7 mouse cellular contexts compared by ENCODE assay signal in the genomic region with DNA sequence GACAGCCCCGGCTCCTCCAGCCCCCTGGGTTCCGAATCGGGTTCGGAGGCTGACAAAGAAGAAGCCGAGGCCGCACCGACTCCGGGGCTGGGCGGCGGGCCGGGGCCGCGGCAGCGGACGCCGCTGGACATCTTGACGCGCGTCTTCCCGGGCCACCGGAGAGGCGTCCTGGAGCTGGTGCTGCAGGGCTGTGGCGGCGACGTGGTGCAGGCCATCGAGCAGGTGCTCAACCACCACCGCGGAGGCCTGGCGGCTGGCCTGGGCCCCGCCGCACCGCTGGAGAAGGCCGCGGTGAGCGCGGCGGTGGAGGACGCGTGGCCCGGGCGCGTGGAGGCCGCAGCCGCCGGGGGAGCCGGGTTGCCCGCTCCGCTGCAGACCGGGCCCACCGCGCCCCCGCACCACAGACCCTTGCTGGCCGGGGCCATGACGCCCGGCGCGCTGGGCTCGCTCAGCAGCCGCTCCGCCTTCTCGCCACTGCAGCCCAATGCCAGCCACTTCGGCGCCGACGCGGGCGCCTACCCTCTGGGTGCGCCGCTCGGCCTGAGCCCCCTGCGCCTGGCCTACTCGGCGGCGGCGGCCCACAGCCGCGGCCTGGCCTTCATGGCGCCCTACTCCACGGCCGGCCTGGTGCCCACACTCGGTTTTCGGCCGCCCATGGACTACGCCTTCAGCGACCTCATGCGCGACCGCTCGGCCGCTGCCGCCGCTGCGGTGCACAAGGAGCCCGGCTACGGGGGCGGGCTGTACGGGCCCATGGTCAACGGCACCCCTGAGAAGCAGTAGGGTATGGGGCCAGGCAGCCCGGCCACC. TPM values are rescaled to one million over a fixed set of nuclear protein-coding genes. Genes with fewer than 3 reads are reported as not detected.
A peak's percentile ranks its signal among the peaks of the same experiment; 100 is the strongest.
DNase-seq lines count a peak whose midpoint lies in the region; ATAC-seq lines count a peak whose summit lies in the region.

No protein-coding gene starts in this region.

- peaks cover 27% of the 10 kb centered on the region for H3K4me1 ChIP-seq in lung, embryonic 16.5 days (replicated peaks; ENCODE audit: control insufficient read depth, insufficient read depth, low read length)
- 0 out of 2 replicates have a peak, but pooled peaks cover 2% of the 10 kb centered on the region for H3K4me1 ChIP-seq in forebrain, embryonic 14.5 days (ENCODE audit: control insufficient read depth, insufficient read depth, low read length)
- peaks cover 26% of the 10 kb centered on the region for H3K4me1 ChIP-seq in limb, embryonic 11.5 days (ENCODE audit: control insufficient read depth, insufficient read depth, low read length)

- no peaks in the 10 kb centered on the region for H3K9me3 ChIP-seq in lung, embryonic 16.5 days (ENCODE audit: control insufficient read depth, low read length)
- H3K9me3 ChIP-seq in forebrain, embryonic 14.5 days (replicated peaks; ENCODE audit: control insufficient read depth, low read length), result no peaks in the 10 kb centered on the region
- no peaks in the 10 kb centered on the region for H3K9me3 ChIP-seq in limb, embryonic 11.5 days (ENCODE audit: control insufficient read depth, low read length)

- H3K9ac ChIP-seq in lung, embryonic 16.5 days (ENCODE audit: low read length), result peak overlapping the region; percentile 15; the same call in 1 of the 2 replicates
- H3K9ac ChIP-seq in forebrain, embryonic 14.5 days (ENCODE audit: low read length), result peak overlapping the region; percentile 90
- H3K9ac ChIP-seq in limb, embryonic 11.5 days (ENCODE audit: low read length), result no peak overlapping the region

- under 1% methylated on average over 55 of the region's 99 CpGs for WGBS in lung, embryonic 16.5 days
- WGBS in forebrain, embryonic 14.5 days, result under 1% methylated on average over 72 of the region's 99 CpGs
- WGBS in limb, embryonic 11.5 days, result under 1% methylated on average over 97 of the region's 99 CpGs

- H3K36me3 ChIP-seq in lung, embryonic 16.5 days (ENCODE audit: control insufficient read depth, insufficient read depth, low read length), result no peaks in the 10 kb centered on the region
- peaks cover 8% of the 10 kb centered on the region; the same call in 1 of the 2 replicates for H3K36me3 ChIP-seq in forebrain, embryonic 14.5 days (ENCODE audit: control insufficient read depth, insufficient read depth, low read length)
- H3K36me3 ChIP-seq in limb, embryonic 11.5 days (ENCODE audit: control insufficient read depth, insufficient read depth, low read length), result no peaks in the 10 kb centered on the region

- peak overlapping the region; percentile 54 for H3K4me2 ChIP-seq in lung, embryonic 16.5 days (ENCODE audit: low read depth, low read length)
- H3K4me2 ChIP-seq in forebrain, embryonic 14.5 days (ENCODE audit: low read length), result peak overlapping the region; percentile 81
- H3K4me2 ChIP-seq in limb, embryonic 11.5 days (ENCODE audit: low read depth, severe bottlenecking), result peak overlapping the region; percentile 35

- 0 out of 2 replicates have a peak, but pooled peaks have one; percentile 8 for ATAC-seq in lung, embryonic 16.5 days (ENCODE audit: low read depth)
- no peak for ATAC-seq in forebrain, embryonic 14.5 days
- no peak for ATAC-seq in limb, embryonic 11.5 days (ENCODE audit: insufficient number of reproducible peaks, low FRiP score, low TSS enrichment, low read depth)

- no peak overlapping the region for H3K27ac ChIP-seq in lung, embryonic 16.5 days (ENCODE audit: low read length)
- peak overlapping the region; percentile 83 for H3K27ac ChIP-seq in forebrain, embryonic 14.5 days (ENCODE audit: low read depth, low read length)
- no peak overlapping the region for H3K27ac ChIP-seq in limb, embryonic 11.5 days (replicated peaks; ENCODE audit: low read depth, low read length)

- no peak for DNase-seq in lung, adult 18-20 months
- peak; percentile 20 for DNase-seq in forebrain, embryonic 14.5 days (ENCODE audit: low spot score)
- peak; percentile 69 for DNase-seq in limb, embryonic 11.5 days (ENCODE audit: low spot score)
- DNase-seq in retina, postnatal 1 day, result peak; percentile 55
- DNase-seq in T-cell, adult 2 months (ENCODE audit: low spot score), result no peak
- DNase-seq in frontal cortex, adult 2 months (ENCODE audit: extremely low spot score in 1 of 2, low spot score in 1 of 2), result no peak

- peaks cover 99% of the 10 kb centered on the region for H3K27me3 ChIP-seq in lung, embryonic 16.5 days (ENCODE audit: control insufficient read depth, insufficient read depth, low read depth, low read length)
- peaks cover 63% of the 10 kb centered on the region for H3K27me3 ChIP-seq in forebrain, embryonic 14.5 days (replicated peaks; ENCODE audit: control insufficient read depth, insufficient read depth, low read length)
- peaks cover 94% of the 10 kb centered on the region for H3K27me3 ChIP-seq in limb, embryonic 11.5 days (ENCODE audit: control insufficient read depth, insufficient read depth, low read length)

- peak overlapping the region; percentile 48 for H3K4me3 ChIP-seq in lung, embryonic 16.5 days (ENCODE audit: low read length)
- H3K4me3 ChIP-seq in forebrain, embryonic 14.5 days (ENCODE audit: low read depth, low read length), result peak overlapping the region; percentile 60
- peak overlapping the region; percentile 20 for H3K4me3 ChIP-seq in limb, embryonic 11.5 days (ENCODE audit: low read depth, low read length)

RNA-seq across cellular contexts. Expression of gene Dmrta2, which starts 4.2 kb away (rescaled TPM):
- 0.05 TPM in 1 of 2 replicates, not detected in the other for polyA plus RNA-seq in lung, embryonic 16.5 days (2015; fragmentation: Nextera tagmentation; extraction: Ambion mirVana)
- 4.1 and 5.9 TPM in 2 replicates for polyA plus RNA-seq in forebrain, embryonic 14.5 days (2014; fragmentation: Nextera tagmentation; extraction: Ambion mirVana)
- 0.38 and 0.40 TPM in 2 replicates for polyA plus RNA-seq in limb, embryonic 11.5 days (2014; fragmentation: Nextera tagmentation; extraction: Ambion mirVana)
- polyA plus RNA-seq in frontal cortex, adult 2 months (2012; rRNA removed), result 3.1 and 3.3 TPM in 2 replicates

Comparison
In these comparisons a context has a peak if more than half of its experiments do, and no peak if none do; other contexts are left out.
1. DNase-seq: peak in forebrain, embryonic 14.5 days (single experiment), limb, embryonic 11.5 days (single experiment) and retina, postnatal 1 day (single experiment); none in lung, adult 18-20 months (0 of 2), T-cell, adult 2 months (single experiment) and frontal cortex, adult 2 months (0 of 2).
2. Peak in every context shown above with its lines, with median percentiles within 50 percentile points of each other: H3K4me2 ChIP-seq and H3K4me3 ChIP-seq.